Mouse (Mus musculus) heart, embryonic 10.5 days (tissue): ENCODE measurements around the gene Sfxn2. TPM values are rescaled to one million over a fixed set of nuclear protein-coding genes. Genes with fewer than 3 reads are reported as not detected.
A peak's percentile ranks its signal among the peaks of the same experiment; 100 is the strongest.
"Not testable (repeated sequence)": the region's sequence is repeated elsewhere in the genome, so short reads cannot be mapped to it uniquely, and the experiment has no call there.

Experiments used
- DNase-seq: peaks from one replicate; pipeline ENCODE4 v3.0.0-alpha.2; 2017; ENCODE audit warnings: low spot score
- H3K27ac ChIP-seq: fragments of 300-500 bp; sonication (generic); 2 replicates; pipeline ENCODE4 v1.5.1; 2016; ENCODE audit warnings: mild to moderate bottlenecking
- H3K27me3 ChIP-seq: fragments of 300-500 bp; sonication (generic); 2 replicates; pipeline ENCODE4 v1.6.1; 2016; ENCODE audit warnings: mild to moderate bottlenecking; ENCODE audit not compliant: poor library complexity, insufficient read depth, severe bottlenecking
- H3K36me3 ChIP-seq: fragments of 300-500 bp; sonication (generic); 2 replicates; pipeline ENCODE4 v1.6.1; 2016; ENCODE audit warnings: mild to moderate bottlenecking, moderate library complexity
- H3K4me1 ChIP-seq: fragments of 300-500 bp; sonication (generic); 2 replicates; pipeline ENCODE4 v1.6.1; 2016; ENCODE audit warnings: mild to moderate bottlenecking
- H3K4me3 ChIP-seq: fragments of 300-500 bp; sonication (generic); 2 replicates; pipeline ENCODE4 v1.5.1; 2016; ENCODE audit warnings: mild to moderate bottlenecking, moderate library complexity
- H3K9me3 ChIP-seq: fragments of 300-500 bp; sonication (generic); 2 replicates; pipeline ENCODE4 v1.6.1; 2016; ENCODE audit warnings: mild to moderate bottlenecking, moderate library complexity
- WGBS: fragments of 180-500 bp; shearing (Covaris S2); methylation state at CpG from one replicate; pipeline ENCODE4 v1.1.7; 2016; 5-methylcytosine and 5-hydroxymethylcytosine counted together
- polyA plus RNA-seq: library from polyadenylated mRNA; unstranded; fragments of >200 nt; fragmentation: Nextera tagmentation; extraction: Ambion mirVana; gene quantifications from 2 replicates; pipeline ENCODE4 v1.2.1, GENCODE M21; 2016

Sfxn2 gene
- polyA plus RNA-seq, 1 experiment from 2014 or later, result 14.5 TPM

GRCm38 (mm10) chr19:46558009-46558408 lies 15.2 kb upstream of the Sfxn2 start:
- Histone ChIP-seq H3K27me3 (no peaks in the 10 kb centered on the region), H3K4me3 (no peak overlapping the region), H3K4me1 (peaks cover 24% of the 10 kb centered on the region), H3K36me3 (peaks cover 26% of the 10 kb centered on the region), H3K9me3 (no peaks in the 10 kb centered on the region), H3K27ac (no peak overlapping the region)
- DNase-seq, result no peak
- 72% methylated on average over 8 of the region's 8 CpGs for WGBS

GRCm38 (mm10) chr19:46558631-46559030 lies 14.5 kb upstream of the Sfxn2 start:
- H3K4me1 ChIP-seq, result peaks cover 28% of the 10 kb centered on the region
- no peak overlapping the region for H3K4me3 ChIP-seq
- 66% methylated on average over 12 of the region's 12 CpGs for WGBS
- DNase-seq, result no peak
- H3K36me3 ChIP-seq, result peaks cover 26% of the 10 kb centered on the region
- no peak overlapping the region for H3K27ac ChIP-seq
- no peaks in the 10 kb centered on the region for H3K9me3 ChIP-seq
- no peaks in the 10 kb centered on the region for H3K27me3 ChIP-seq

GRCm38 (mm10) chr19:46562132-46562531 lies 11.0 kb upstream of the Sfxn2 start:
- H3K4me1 ChIP-seq, result peaks cover 28% of the 10 kb centered on the region
- peak overlapping the region; percentile 64 for H3K27ac ChIP-seq
- no peak for DNase-seq
- H3K27me3 ChIP-seq, result no peaks in the 10 kb centered on the region
- no peaks in the 10 kb centered on the region for H3K9me3 ChIP-seq
- H3K36me3 ChIP-seq, result peaks cover 18% of the 10 kb centered on the region
- no peak overlapping the region for H3K4me3 ChIP-seq
- WGBS, result 31% methylated on average over 1 of the region's 1 CpGs

GRCm38 (mm10) chr19:46562581-46563515 lies 10.3 kb upstream of the Sfxn2 start:
- Histone ChIP-seq H3K27ac (peak overlapping the region; percentile 70), H3K4me1 (peaks cover 28% of the 10 kb centered on the region), H3K9me3 (no peaks in the 10 kb centered on the region), H3K27me3 (no peaks in the 10 kb centered on the region), H3K36me3 (peaks cover 17% of the 10 kb centered on the region), H3K4me3 (no peak overlapping the region)
- no peak for DNase-seq
- WGBS, result 68% methylated on average over 14 of the region's 14 CpGs

GRCm38 (mm10) chr19:46563603-46564002 lies 9.6 kb upstream of the Sfxn2 start:
- 72% methylated on average over 4 of the region's 4 CpGs for WGBS

GRCm38 (mm10) chr19:46564043-46564462 lies 9.1 kb upstream of the Sfxn2 start:
- 78% methylated on average over 14 of the region's 14 CpGs for WGBS
- Histone ChIP-seq H3K36me3 (peaks cover 13% of the 10 kb centered on the region), H3K4me1 (peaks cover 23% of the 10 kb centered on the region), H3K27me3 (no peaks in the 10 kb centered on the region), H3K27ac (peak overlapping the region; percentile 70; the same call in 1 of the 2 replicates), H3K9me3 (no peaks in the 10 kb centered on the region), H3K4me3 (no peak overlapping the region)
- no peak for DNase-seq

More at GRCm38 (mm10) chr19:46563603-46564002, 9.6 kb upstream of the Sfxn2 start:
- Histone ChIP-seq H3K36me3 (peaks cover 14% of the 10 kb centered on the region), H3K27ac (peak overlapping the region; percentile 70; the same call in 1 of the 2 replicates), H3K4me1 (peaks cover 28% of the 10 kb centered on the region), H3K4me3 (no peak overlapping the region), H3K27me3 (no peaks in the 10 kb centered on the region), H3K9me3 (no peaks in the 10 kb centered on the region)
- no peak for DNase-seq

GRCm38 (mm10) chr19:46571211-46571877 lies 1.8 kb upstream of the Sfxn2 start:
- H3K36me3 ChIP-seq, H3K9me3 ChIP-seq, H3K27me3 ChIP-seq, DNase-seq, H3K27ac ChIP-seq: not testable (repeated sequence)
- Histone ChIP-seq H3K4me1 (peaks cover 40% of the 10 kb centered on the region), H3K4me3 (peak overlapping the region; percentile 91)
- WGBS, result 82% methylated on average over 3 of the region's 3 CpGs

- H3K27me3 ChIP-seq, result no peaks in the 10 kb centered on the region
- H3K4me1 ChIP-seq, result peaks cover 40% of the 10 kb centered on the region
- 36% methylated on average over 10 of the region's 10 CpGs for WGBS
- H3K36me3 ChIP-seq, result peaks cover 5% of the 10 kb centered on the region; the same call in 1 of the 2 replicates
- peak overlapping the region; percentile 91 for H3K4me3 ChIP-seq
- DNase-seq, result no peak
- no peaks in the 10 kb centered on the region for H3K9me3 ChIP-seq
- H3K27ac ChIP-seq, result peak overlapping the region; percentile 90; the same call in 1 of the 2 replicates
Measured at GRCm38 (mm10) chr19:46571878-46572244, 1.3 kb upstream of the Sfxn2 start.

GRCm38 (mm10) chr19:46572548-46572947 lies 617 bp upstream of the Sfxn2 start:
- Histone ChIP-seq H3K4me1 (peaks cover 40% of the 10 kb centered on the region), H3K9me3 (no peaks in the 10 kb centered on the region), H3K27ac (peak overlapping the region; percentile 90), H3K27me3 (no peaks in the 10 kb centered on the region), H3K4me3 (peak overlapping the region; percentile 91), H3K36me3 (peaks cover 2% of the 10 kb centered on the region; the same call in 1 of the 2 replicates)
- no peak for DNase-seq
- WGBS, result under 1% methylated on average over 17 of the region's 17 CpGs

- 45% methylated on average over 6 of the region's 6 CpGs for WGBS
- Histone ChIP-seq H3K27me3 (no peaks in the 10 kb centered on the region), H3K27ac (peak overlapping the region; percentile 90), H3K9me3 (no peaks in the 10 kb centered on the region), H3K36me3 (no peaks in the 10 kb centered on the region), H3K4me3 (peak overlapping the region; percentile 91), H3K4me1 (peaks cover 51% of the 10 kb centered on the region)
- DNase-seq, result no peak
Measured at GRCm38 (mm10) chr19:46573990-46574389, 825 bp downstream of the Sfxn2 start.

GRCm38 (mm10) chr19:46575196-46575595 lies 2.0 kb downstream of the Sfxn2 start:
- no peak for DNase-seq
- peaks cover 56% of the 10 kb centered on the region for H3K4me1 ChIP-seq
- no peak overlapping the region for H3K27ac ChIP-seq
- H3K9me3 ChIP-seq, result no peaks in the 10 kb centered on the region
- 0 out of 2 replicates have a peak, but pooled peaks cover 2% of the 10 kb centered on the region for H3K36me3 ChIP-seq
- WGBS, result 60% methylated on average over 4 of the region's 4 CpGs
- no peak overlapping the region for H3K4me3 ChIP-seq
- H3K27me3 ChIP-seq, result no peaks in the 10 kb centered on the region

- Histone ChIP-seq H3K27me3 (no peaks in the 10 kb centered on the region), H3K4me1 (peaks cover 7% of the 10 kb centered on the region), H3K4me3 (no peak overlapping the region), H3K27ac (no peak overlapping the region), H3K9me3 (no peaks in the 10 kb centered on the region), H3K36me3 (peaks cover 57% of the 10 kb centered on the region)
- DNase-seq, result peak; percentile 90
- 57% methylated on average over 13 of the region's 13 CpGs for WGBS
Measured at GRCm38 (mm10) chr19:46587823-46588508, 14.8 kb downstream of the Sfxn2 start.
